Mouse (Mus musculus) adrenal gland (tissue): ENCODE measurements around the gene Bag3.

Source experiments
- intact Hi-C: fragments of 180-260 bp; cut with DNase I; formaldehyde crosslinking; loops from one replicate; pipeline ENCODE4 v1.15.1; 2025

The Bag3 gene

DNA sequence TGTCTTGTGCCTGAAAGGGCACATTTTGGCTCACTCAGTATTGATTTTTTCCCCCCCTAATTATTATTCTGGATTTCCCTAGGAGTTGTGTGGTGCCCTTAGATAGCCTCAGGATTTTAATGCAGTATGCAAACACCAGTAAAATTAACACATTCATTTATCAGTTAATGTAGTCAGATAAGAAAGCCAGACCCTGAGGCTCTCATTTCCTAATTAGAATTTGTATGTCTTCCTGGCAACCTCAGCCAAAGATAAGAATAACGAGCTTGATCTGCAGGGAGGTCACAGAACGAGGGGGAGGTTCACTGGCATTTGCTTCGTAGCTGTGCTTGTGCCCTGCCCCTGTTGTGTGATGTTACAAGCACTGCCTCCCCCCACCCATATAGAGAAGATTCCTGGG is 12.7 kb downstream of the Bag3 start:
- intact Hi-C loops = no loop called here

DNA sequence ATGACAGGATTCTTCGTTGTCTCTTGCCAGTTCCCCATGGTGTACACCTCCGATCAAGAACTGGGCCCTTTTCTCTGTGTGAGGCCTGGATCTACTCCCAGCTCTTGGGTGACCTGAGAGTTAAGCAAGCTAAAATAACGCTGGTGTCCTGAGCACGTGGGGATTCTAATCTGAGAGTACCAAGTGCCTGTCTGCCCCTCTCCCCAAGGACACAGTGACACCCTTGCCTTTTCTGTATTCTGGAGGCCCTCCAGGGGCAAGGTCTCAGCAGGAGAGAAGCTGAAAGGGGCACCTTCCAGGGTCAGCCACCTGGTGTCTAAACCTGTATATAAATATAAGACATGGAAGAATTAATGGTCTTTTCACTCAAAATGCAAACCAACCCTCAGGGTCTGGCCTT is 14.3 kb downstream of the Bag3 start:
- intact Hi-C loops = no loop called here

DNA sequence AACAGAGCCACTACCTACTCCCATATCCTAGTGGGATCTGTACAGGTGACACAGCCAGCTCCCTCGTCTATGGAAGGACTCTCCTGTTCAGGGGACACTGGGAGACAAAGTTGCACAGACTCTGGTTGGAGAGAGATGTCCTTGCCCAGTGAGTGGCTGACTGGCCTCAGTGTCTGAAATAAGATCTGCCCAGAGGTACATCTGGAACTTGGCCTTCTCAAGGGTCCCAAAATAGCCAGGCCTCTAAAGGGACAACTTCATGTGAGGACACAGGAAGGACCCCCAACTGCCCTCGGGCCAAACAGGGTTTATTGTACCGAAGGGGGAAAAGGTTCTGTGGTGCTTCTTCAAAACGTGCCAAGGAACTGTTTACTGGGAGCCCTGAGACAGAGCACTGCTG is 14.8 kb downstream of the Bag3 start:
- intact Hi-C loops = no loop called here

GRCm38 (mm10) chr7:128538769-128539168 is 15.4 kb downstream of the Bag3 start:
- intact Hi-C loops = no loop called here

DNA sequence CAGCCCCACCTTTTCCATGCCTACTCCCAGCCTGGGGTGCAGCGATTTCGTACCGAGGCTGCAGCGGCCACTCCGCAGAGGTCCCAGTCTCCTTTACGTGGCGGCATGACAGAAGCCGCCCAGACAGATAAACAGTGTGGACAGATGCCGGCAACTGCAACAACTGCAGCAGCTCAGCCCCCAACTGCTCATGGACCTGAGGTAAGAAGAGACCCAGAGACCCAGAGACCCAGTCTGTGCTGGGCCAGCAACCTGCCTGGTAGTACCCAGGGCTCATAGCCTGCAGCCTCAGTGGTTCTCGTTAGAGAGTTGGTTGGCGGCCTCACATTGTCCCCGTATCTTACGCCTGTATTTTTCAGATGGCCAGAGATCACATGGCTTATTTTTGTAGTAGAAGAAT is 16.7 kb downstream of the Bag3 start:
- intact Hi-C loops = no loop called here

- intact Hi-C loops = no loop called here
Observed at GRCm38 (mm10) chr7:128540734-128541133, 17.3 kb downstream of the Bag3 start.

DNA sequence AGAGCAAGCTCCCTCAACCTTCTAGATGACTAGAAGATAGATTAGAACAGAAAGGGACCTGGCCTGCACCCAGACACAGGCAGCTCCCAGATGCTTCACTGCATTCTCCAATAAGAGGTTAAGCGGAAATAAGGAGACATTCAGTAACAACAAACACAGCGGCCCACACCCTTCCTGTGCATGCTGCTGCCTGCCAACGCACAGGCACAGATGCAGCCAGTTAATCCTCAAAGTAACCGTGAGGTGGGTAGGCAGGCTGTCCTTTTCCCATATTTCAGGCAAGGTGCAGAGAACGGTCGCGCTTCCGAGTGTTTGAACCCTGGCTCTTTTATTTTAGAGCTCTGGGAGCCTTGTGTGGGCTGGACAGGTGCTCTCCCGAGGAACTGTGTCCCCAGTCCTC is 17.8 kb downstream of the Bag3 start:
- intact Hi-C loops = no loop called here

DNA sequence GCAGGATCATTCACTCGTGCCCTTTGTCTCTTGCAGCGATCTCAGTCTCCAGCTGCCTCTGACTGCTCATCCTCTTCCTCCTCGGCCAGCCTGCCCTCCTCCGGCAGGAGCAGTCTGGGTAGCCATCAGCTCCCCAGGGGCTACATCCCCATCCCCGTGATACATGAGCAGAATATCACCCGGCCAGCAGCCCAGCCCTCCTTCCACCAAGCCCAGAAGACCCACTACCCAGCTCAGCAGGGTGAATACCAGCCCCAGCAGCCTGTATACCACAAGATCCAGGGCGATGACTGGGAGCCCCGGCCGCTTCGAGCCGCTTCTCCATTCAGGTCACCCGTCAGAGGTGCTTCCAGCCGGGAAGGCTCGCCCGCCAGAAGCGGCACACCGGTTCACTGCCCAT is 18.4 kb downstream of the Bag3 start:
- intact Hi-C loops = no loop called here

DNA sequence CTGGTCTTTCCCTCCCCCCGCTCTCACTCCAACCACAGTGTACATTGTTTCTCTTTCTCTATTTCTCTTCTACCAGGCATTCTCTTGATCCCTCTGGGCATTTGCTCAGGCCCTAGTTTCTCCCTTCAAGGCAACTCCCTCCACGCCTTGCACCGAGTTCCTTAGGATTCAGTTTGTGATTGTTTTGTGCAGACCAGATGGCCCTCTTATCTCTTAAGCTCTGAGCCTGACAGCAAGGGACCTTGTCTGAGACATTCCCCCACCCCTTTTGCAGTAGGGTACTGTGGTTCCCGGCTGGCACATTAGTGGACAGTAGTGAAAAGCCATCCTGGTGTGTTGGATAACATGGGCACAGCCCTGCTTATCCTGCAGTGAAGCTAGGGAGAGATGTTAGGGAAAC is 19.1 kb downstream of the Bag3 start:
- intact Hi-C loops = no loop called here

DNA sequence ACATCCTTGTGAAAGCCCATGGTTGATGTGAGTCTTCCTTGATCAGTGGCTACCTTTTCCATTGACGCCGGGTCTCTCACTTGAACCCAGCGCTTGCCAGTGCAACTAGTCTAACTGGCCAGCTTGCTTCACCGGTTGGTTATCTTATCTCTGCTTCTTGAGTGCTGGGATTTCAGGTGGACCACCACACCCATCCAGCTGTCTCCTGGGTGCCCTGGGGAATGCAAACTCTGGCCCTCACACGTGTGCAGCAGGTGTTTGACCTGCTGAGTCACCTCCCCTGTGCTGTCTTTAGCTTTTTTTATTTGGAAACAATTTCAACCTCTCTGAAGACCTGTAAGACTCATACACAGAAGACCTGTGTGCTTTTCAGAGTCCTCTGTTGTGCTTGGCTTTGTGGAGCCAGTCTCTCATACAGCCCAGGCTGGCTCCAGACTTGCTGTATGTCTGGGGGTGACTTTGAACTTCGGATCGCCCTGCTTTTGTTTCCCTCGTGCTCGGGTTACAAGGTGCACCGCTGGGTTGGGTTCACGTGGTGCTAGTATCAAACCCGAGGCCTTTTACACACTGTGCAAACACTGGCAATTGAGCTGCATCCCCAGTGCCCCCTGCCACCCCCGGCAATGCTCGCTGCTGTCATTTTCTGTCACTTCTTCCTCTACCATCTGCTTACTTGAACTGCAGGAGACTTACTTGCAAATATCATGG is 19.9 kb downstream of the Bag3 start:
- intact Hi-C loops = no loop called here

DNA sequence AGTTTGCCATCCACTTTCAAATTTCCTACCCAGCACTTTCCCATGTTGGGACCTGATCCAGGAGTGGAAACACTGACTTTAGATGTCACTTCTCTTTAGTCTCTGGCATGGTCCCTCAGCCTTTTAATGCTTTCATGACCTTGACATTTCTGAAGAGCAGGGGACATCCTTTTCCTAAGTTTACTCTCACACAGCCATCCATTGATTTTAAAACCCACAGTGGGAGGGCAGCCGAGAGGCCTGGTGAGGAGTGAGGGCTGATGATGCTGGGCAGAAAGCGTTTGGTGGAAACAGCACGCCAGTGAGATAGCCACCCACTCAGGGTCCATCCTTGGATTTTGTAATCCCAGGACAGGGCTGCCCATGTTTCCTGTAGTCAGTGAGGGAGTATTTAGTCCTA is 20.5 kb downstream of the Bag3 start:
- intact Hi-C loops = no loop called here

GRCm38 (mm10) chr7:128544566-128545262 is 21.3 kb downstream of the Bag3 start:
- intact Hi-C loops = no loop called here

- intact Hi-C loops = no loop called here
Observed at GRCm38 (mm10) chr7:128546031-128546430, 22.6 kb downstream of the Bag3 start.

GRCm38 (mm10) chr7:128549137-128549536 is 25.7 kb downstream of the Bag3 start:
- intact Hi-C loops = no loop called here

DNA sequence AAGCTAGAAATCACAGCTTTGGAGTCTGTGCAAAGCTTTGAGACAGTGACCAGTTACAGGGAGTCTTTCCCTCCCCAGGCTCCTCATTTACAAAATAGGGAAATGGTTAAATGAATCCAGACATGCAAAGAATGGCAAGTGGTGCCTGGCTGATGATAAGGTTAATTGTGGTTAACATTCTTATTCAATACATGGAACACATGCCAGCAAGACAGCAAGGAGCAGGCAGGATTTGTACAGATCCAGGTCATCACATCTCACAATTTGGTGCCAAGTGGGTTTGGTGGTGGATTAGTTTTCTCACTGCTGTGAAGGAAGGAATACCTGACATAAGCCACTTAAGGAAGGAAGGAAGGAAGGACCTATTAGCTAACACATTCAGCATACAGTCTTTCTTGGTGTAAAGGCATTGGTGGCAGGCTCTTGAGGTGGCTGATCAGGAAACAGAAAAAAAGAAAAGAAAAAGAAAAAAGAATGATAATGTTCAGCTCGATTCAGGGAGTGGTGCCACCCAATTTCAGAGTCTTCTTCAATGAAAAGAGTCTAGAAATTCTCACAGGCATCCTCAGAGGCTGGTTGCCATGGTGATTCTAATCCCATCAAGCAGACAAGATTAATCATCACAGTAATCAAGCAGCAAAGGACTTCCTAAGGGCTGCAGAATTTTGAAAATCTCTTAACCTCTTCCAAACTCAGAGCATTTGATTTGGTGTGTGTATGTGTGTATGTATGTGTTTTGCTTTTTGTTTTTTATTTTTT is 27.1 kb downstream of the Bag3 start:
- intact Hi-C loops = no loop called here

- intact Hi-C loops = no loop called here
Observed at GRCm38 (mm10) chr7:128551087-128551457, 27.7 kb downstream of the Bag3 start.

- intact Hi-C loops = no loop called here
Observed at GRCm38 (mm10) chr7:128553105-128553705, 29.8 kb downstream of the Bag3 start.

- intact Hi-C loops = no loop called here
Observed at GRCm38 (mm10) chr7:128554502-128554901, 31.1 kb downstream of the Bag3 start.

DNA sequence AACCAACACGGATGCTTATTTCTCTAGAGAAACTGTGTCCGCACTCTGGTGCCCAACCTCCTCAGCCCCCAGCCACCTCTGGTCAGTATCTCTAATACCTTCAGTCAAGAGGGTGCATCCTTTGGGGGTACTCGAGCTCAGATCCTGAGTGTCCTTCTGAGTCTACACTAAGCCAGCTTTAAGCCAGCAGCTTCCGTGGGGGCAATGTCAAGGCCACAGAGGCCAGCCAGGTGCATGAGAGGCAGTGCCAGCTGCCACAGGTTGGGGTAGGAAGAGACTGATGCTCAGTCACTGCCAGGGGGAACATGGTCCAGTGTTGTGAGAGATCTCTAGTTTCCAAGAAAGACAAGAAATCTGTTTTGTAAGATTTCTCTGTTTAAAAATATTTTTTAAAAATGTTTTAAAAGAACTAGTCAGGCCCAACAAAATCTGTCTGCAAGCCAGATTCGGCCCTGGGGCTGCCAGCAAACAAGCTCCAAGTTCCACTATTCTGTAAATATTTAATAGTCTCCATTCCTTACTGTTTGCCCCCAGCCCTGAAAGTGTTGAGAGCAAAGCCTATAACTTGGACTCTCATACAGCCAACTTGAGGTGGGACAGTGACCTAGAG is 31.8 kb downstream of the Bag3 start:
- intact Hi-C loops = no loop called here

DNA sequence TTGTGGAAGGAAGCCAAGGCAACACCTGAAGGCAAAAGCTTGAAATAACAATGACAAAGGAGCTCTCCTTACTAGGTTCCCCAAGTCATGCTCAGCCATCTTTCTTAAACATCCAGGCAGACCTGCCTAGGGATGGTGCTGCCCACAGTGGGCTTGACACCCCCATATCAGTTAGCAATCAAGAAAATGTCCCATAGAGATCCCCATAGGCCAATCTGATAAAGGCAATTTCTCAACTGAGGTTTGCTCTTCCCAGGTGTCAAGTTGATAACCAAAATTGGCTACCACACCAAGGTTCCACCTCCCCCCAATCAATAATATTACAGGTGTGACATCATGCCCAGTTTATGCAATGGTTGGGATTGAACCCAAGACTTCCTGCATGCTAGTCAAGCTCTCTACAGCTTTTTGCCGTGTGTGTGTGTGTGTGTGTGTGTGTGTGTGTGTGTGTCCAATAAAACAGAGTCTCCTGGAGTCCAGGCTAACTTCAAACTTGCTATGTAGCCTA is 33.6 kb downstream of the Bag3 start:
- intact Hi-C loops = no loop called here

GRCm38 (mm10) chr7:128563373-128563772 is 40.0 kb downstream of the Bag3 start:
- intact Hi-C loops = loop anchor here (5.0 kb wide), 2 partner anchors 91 to 129 kb away; no protein-coding TSS in a partner anchor
